Mouse (Mus musculus) stomach, postnatal 0 days (tissue): ENCODE measurements at regions not wholly inside any gene's neighbourhood (a gene's known extent, or its start where the extent isn't known, plus 50 kb on each side); places are given as distances from the start of the nearest gene placed in this dataset.

Experiments
- ATAC-seq: fragments of 200-750 bp; cut with Nextera tagmentation; 2 replicates; pipeline ENCODE4 v1.8.0; 2017; ENCODE audit not compliant: low FRiP score, low TSS enrichment
- DNase-seq: peaks from one replicate; pipeline ENCODE4 v3.0.0-alpha.2; 2016; ENCODE audit warnings: low spot score
- H3K27ac ChIP-seq: fragments of 300-500 bp; sonication (generic); replicated peaks from 2 replicates; pipeline ENCODE4 v1.5.1; 2014; ENCODE audit warnings: mild to moderate bottlenecking, control low read depth
- H3K27me3 ChIP-seq: fragments of 300-500 bp; sonication (generic); 2 replicates; pipeline ENCODE4 v1.6.1; 2014; ENCODE audit warnings: low read length; ENCODE audit not compliant: control insufficient read depth, insufficient read depth
- H3K36me3 ChIP-seq: fragments of 300-500 bp; sonication (generic); 2 replicates; pipeline ENCODE4 v1.6.1; 2014; ENCODE audit warnings: low read length, mixed read lengths; ENCODE audit not compliant: control insufficient read depth, insufficient read depth
- H3K4me1 ChIP-seq: fragments of 300-500 bp; sonication (generic); replicated peaks from 2 replicates; pipeline ENCODE4 v1.6.1; 2014; ENCODE audit warnings: antibody characterized with exemption; ENCODE audit not compliant: control insufficient read depth, insufficient read depth
- H3K4me2 ChIP-seq: fragments of 300-500 bp; sonication (generic); replicated peaks from 2 replicates; pipeline ENCODE4 v1.6.1; 2014; ENCODE audit warnings: low read depth, mild to moderate bottlenecking, control low read depth, moderate library complexity
- H3K4me3 ChIP-seq: fragments of 300-500 bp; sonication (generic); 2 replicates; pipeline ENCODE4 v1.5.1; 2014; ENCODE audit warnings: low read depth, low read length, control low read depth
- H3K9ac ChIP-seq: fragments of 300-500 bp; sonication (generic); 2 replicates; pipeline ENCODE4 v1.6.1; 2014; ENCODE audit warnings: mild to moderate bottlenecking, low read length, control low read depth, mixed read lengths
- H3K9me3 ChIP-seq: fragments of 300-500 bp; sonication (generic); 2 replicates; pipeline ENCODE4 v1.6.1; 2016; ENCODE audit warnings: low read length; ENCODE audit not compliant: control insufficient read depth
- CTCF ChIP-seq: IDR thresholded peaks from 2 replicates; pipeline ENCODE4 v1.5.1; 2016; ENCODE audit warnings: antibody characterized with exemption, low read depth, mild to moderate bottlenecking, moderate library complexity
- EP300 ChIP-seq: optimal IDR thresholded peaks from 2 replicates; pipeline ENCODE3; 2016; ENCODE audit warnings: antibody characterized with exemption
- WGBS: fragments of 180-500 bp; shearing (Covaris S2); extraction: QIAGEN DNeasy Blood & Tissue Kit; methylation state at CpG from one replicate; pipeline ENCODE4 v1.1.7; 2014; 5-methylcytosine and 5-hydroxymethylcytosine counted together

- Histone ChIP-seq H3K4me1 (no peaks in the 10 kb centered on the region), H3K4me3 (no peak overlapping the region), H3K36me3 (no peaks in the 10 kb centered on the region), H3K9me3 (no peaks in the 10 kb centered on the region), H3K9ac (no peak overlapping the region), H3K4me2 (no peak overlapping the region), H3K27me3 (no peaks in the 10 kb centered on the region), H3K27ac (no peak overlapping the region)
- WGBS = 43% methylated on average over 5 of the region's 5 CpGs
- ATAC-seq = no peak
- no peak for DNase-seq
- TF ChIP-seq EP300 (no peak), CTCF (no peak)
Observed at GRCm38 (mm10) chr16:58194619-58195497, 213.4 kb upstream of the Dcbld2 start.

- TF ChIP-seq EP300 (no peak), CTCF (no peak)
- Histone ChIP-seq H3K36me3 (no peaks in the 10 kb centered on the region), H3K27me3 (no peaks in the 10 kb centered on the region), H3K4me2 (no peak overlapping the region), H3K9ac (no peak overlapping the region), H3K27ac (no peak overlapping the region), H3K4me3 (no peak overlapping the region), H3K4me1 (no peaks in the 10 kb centered on the region), H3K9me3 (no peaks in the 10 kb centered on the region)
- WGBS = 36% methylated on average over 2 of the region's 2 CpGs
- ATAC-seq (no peak), DNase-seq (no peak)
Observed at GRCm38 (mm10) chr16:58211872-58212271, 196.4 kb upstream of the Dcbld2 start.

- no peak overlapping the region for H3K27ac ChIP-seq
- no peak overlapping the region for H3K4me2 ChIP-seq
- no peaks in the 10 kb centered on the region for H3K4me1 ChIP-seq
- H3K27me3 ChIP-seq = no peaks in the 10 kb centered on the region
- no peak overlapping the region for H3K9ac ChIP-seq
- no peak for DNase-seq
- no peaks in the 10 kb centered on the region for H3K36me3 ChIP-seq
- no peak for ATAC-seq
- H3K4me3 ChIP-seq = no peak overlapping the region
- H3K9me3 ChIP-seq = no peaks in the 10 kb centered on the region
- TF ChIP-seq EP300 (no peak), CTCF (no peak)
Observed at GRCm38 (mm10) chr16:58234686-58235085, 173.6 kb upstream of the Dcbld2 start.

GRCm38 (mm10) chr16:58236857-58237256, 171.4 kb upstream of the Dcbld2 start:
- ATAC-seq = no peak
- Histone ChIP-seq H3K9ac (no peak overlapping the region), H3K36me3 (no peaks in the 10 kb centered on the region), H3K4me3 (no peak overlapping the region), H3K4me1 (no peaks in the 10 kb centered on the region), H3K4me2 (no peak overlapping the region), H3K27ac (no peak overlapping the region), H3K9me3 (no peaks in the 10 kb centered on the region), H3K27me3 (no peaks in the 10 kb centered on the region)
- 79% methylated on average over 1 of the region's 1 CpGs for WGBS
- TF ChIP-seq CTCF = no peak
- no peak for TF ChIP-seq EP300
- no peak for DNase-seq

- Histone ChIP-seq H3K36me3 (no peaks in the 10 kb centered on the region), H3K9me3 (no peaks in the 10 kb centered on the region), H3K4me2 (no peak overlapping the region), H3K27ac (no peak overlapping the region), H3K4me1 (no peaks in the 10 kb centered on the region), H3K9ac (no peak overlapping the region), H3K4me3 (no peak overlapping the region), H3K27me3 (no peaks in the 10 kb centered on the region)
- DNase-seq = no peak
- no peak for ATAC-seq
- TF ChIP-seq EP300 = no peak
- no peak for TF ChIP-seq CTCF
- 79% methylated on average over 3 of the region's 3 CpGs for WGBS
Observed at GRCm38 (mm10) chr16:58276281-58276680, 132.0 kb upstream of the Dcbld2 start.

- no peaks in the 10 kb centered on the region for H3K36me3 ChIP-seq
- H3K9me3 ChIP-seq = no peaks in the 10 kb centered on the region
- H3K4me1 ChIP-seq = no peaks in the 10 kb centered on the region
- no peak overlapping the region for H3K4me3 ChIP-seq
- no peak overlapping the region for H3K4me2 ChIP-seq
- 24% methylated on average over 3 of the region's 3 CpGs for WGBS
- no peak for TF ChIP-seq EP300
- TF ChIP-seq CTCF = peak; percentile 83
- no peak for DNase-seq
- no peak overlapping the region for H3K27ac ChIP-seq
- H3K27me3 ChIP-seq = no peaks in the 10 kb centered on the region
- no peak for ATAC-seq
- no peak overlapping the region for H3K9ac ChIP-seq
Observed at GRCm38 (mm10) chr16:58281474-58281873, 126.8 kb upstream of the Dcbld2 start.
